Mouse (Mus musculus) liver (tissue): Measurements from ENCODE around the gene Sar1b.
A peak's percentile ranks its signal among the peaks of the same experiment; 100 is the strongest.
"Not testable (repeated sequence)": the region's sequence is repeated elsewhere in the genome, so short reads cannot be mapped to it uniquely, and the experiment has no call there.

Experiments
- DNase-seq: peaks from one replicate; pipeline ENCODE4 v3.0.0-alpha.2; 2020; ENCODE audit warnings: mixed read lengths

Sar1b gene

GRCm38 (mm10) chr11:51780773-51781267 is 17.3 kb downstream of the Sar1b start:
- DNase-seq = no peak

- no peak for DNase-seq
Measured at GRCm38 (mm10) chr11:51782721-51783120, 19.2 kb downstream of the Sar1b start.

- peak; percentile 77 for DNase-seq
Measured at GRCm38 (mm10) chr11:51785926-51786325, 22.4 kb downstream of the Sar1b start.

GRCm38 (mm10) chr11:51789735-51790134 is 26.2 kb downstream of the Sar1b start:
- DNase-seq = not testable (repeated sequence)

- no peak for DNase-seq
Measured at GRCm38 (mm10) chr11:51790662-51791061, 27.2 kb downstream of the Sar1b start.

GRCm38 (mm10) chr11:51796272-51796671 is 32.8 kb downstream of the Sar1b start:
- no peak for DNase-seq

GRCm38 (mm10) chr11:51800634-51801325 is 37.3 kb downstream of the Sar1b start:
- no peak for DNase-seq

- DNase-seq = peak; percentile 66
Measured at GRCm38 (mm10) chr11:51805221-51805981, 41.9 kb downstream of the Sar1b start.

- no peak for DNase-seq
Measured at GRCm38 (mm10) chr11:51807108-51807879, 43.8 kb downstream of the Sar1b start.

- DNase-seq = no peak
Measured at GRCm38 (mm10) chr11:51809632-51810224, 46.2 kb downstream of the Sar1b start.

GRCm38 (mm10) chr11:51811230-51811629 is 47.7 kb downstream of the Sar1b start:
- no peak for DNase-seq

- DNase-seq = no peak
Measured at GRCm38 (mm10) chr11:51812022-51812546, 48.6 kb downstream of the Sar1b start.

GRCm38 (mm10) chr11:51817756-51818155 is 54.3 kb downstream of the Sar1b start:
- DNase-seq = peak; percentile 91

GRCm38 (mm10) chr11:51818837-51819236 is 55.4 kb downstream of the Sar1b start:
- DNase-seq = no peak

GRCm38 (mm10) chr11:51819964-51820363 is 56.5 kb downstream of the Sar1b start:
- DNase-seq = peak; percentile 78

- DNase-seq = peak; percentile 85
Measured at GRCm38 (mm10) chr11:51820861-51821260, 57.4 kb downstream of the Sar1b start.

- DNase-seq = no peak
Measured at GRCm38 (mm10) chr11:51822736-51823135, 59.2 kb downstream of the Sar1b start.

- no peak for DNase-seq
Measured at GRCm38 (mm10) chr11:51823271-51823670, 59.8 kb downstream of the Sar1b start.

GRCm38 (mm10) chr11:51823963-51824753 is 60.7 kb downstream of the Sar1b start:
- DNase-seq = no peak

GRCm38 (mm10) chr11:51824867-51825424 is 61.5 kb downstream of the Sar1b start:
- DNase-seq = no peak
